Mouse (Mus musculus) gastrocnemius, postnatal 14 days (tissue): ENCODE measurements around the gene Rbm28. TPM values are rescaled to one million over a fixed set of nuclear protein-coding genes. Genes with fewer than 3 reads are reported as not detected.
A peak's percentile ranks its signal among the peaks of the same experiment; 100 is the strongest.

Experiments used
- DNase-seq: peaks from one replicate; pipeline ENCODE4 v3.0.0; 2021; ENCODE audit warnings: mixed read lengths
- intact Hi-C: fragments of 180-260 bp; cut with DNase I; formaldehyde crosslinking; loops from one replicate; pipeline ENCODE4 v1.15.1; 2025; ENCODE audit warnings: low total_unique reads
- long read RNA-seq, 2 experiments: library from polyadenylated mRNA; stranded (forward); transcript quantifications; one replicate each; pipeline ENCODE4 v2.0.0; 2021
- total RNA-seq, 2 experiments: library from RNA; stranded (reverse); gene quantifications; 2 replicates each; pipeline ENCODE4 v1.2.3; 2021

Rbm28 gene
- 10 to 100 TPM; 13.6 to 13.8 TPM for total RNA-seq
- long read RNA-seq, experiment 1, full-length matches to known transcripts, result 10 of 13 reads
- long read RNA-seq, experiment 1, partial matches to known transcripts, result 0 of 13 reads
- long read RNA-seq, experiment 1, other reads (novel, unspliced or antisense), result 3 of 13 reads
- long read RNA-seq, experiment 2, full-length matches to known transcripts, result 11 of 14 reads
- long read RNA-seq, experiment 2, partial matches to known transcripts, result 1 of 14 reads
- long read RNA-seq, experiment 2, other reads (novel, unspliced or antisense), result 2 of 14 reads

DNA sequence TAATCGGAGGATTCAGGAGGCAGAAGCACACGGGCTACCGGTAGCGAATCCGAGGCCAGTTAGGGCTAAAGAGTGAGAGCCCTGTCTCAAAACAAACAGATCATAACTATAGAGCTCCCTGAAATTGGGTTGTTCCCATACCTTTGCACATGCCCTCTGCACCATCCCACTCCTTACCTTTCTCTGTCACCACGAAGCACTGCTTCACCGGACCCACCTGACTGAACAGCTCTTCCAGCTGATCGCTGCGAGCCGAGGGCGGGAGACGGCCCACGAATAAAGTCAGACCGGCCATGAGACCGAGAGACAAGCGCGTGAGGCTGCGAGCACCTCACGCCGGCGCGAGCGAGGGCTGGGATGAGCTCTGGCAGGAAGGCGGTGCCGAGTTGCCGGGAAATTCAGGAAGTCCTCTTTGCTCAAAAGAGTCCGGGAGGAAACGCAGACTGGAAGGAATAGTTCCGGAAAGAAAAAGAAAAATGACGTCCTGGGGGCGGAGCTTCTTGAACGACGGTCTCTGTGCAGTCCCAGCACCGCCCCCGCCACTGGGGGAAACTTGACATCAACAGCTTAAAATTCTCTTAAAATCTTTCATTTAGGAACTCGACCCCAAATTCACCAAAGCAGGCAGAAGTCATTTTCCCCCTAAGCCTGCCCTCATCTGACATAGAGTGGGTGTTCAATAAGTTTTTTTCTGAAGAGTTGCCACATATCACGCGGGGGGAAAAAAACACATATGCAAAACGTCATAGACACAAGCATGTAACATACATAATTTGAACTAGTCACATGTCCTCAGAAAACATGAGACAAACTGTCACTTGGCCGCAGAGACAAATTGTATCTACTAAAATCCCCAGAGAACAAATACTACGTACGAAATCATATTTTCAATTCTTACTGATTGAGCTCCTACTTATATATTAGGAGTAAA, at the start of gene Rbm28:
TSS of gene Rbm28 (minus strand) at position 693 of the 931 bp plus-strand sequence.
- intact Hi-C loops, result loop anchor here (10.0 kb wide), 1 partner anchor 110 kb away; the partner anchor contains the start of genes Fam71f2 and Hilpda
- DNase-seq, result peak; percentile 79

DNA sequence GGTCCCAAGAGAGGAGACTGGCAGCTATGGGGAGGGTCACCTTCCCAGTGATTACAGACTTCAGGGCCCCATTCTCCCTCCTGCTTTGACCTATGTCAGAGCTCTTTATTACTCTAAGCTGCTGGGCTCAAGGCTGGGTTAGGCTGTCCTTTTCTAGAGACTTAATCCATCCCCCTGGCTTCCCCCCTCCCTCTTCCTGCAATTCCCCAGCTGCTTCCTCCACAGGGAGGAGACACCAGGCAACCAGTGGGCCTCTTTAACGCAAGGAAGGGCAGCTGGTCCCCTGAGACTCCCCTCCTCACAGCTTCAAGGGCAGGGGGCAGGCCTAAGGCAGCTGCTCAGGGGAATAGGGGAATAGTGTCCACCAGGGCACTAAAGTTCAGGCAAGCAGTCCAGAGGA, 49.4 kb upstream of the Rbm28 start:
- DNase-seq, result peak; percentile 26
- intact Hi-C loops, result no loop called here

- no peak for DNase-seq
- intact Hi-C loops, result no loop called here
These were observed 48.6 kb upstream of the Rbm28 start for GRCm38 (mm10) chr6:29213436-29213835.

GRCm38 (mm10) chr6:29211806-29212492, 47.1 kb upstream of the Rbm28 start:
- peak; percentile 82 for DNase-seq
- intact Hi-C loops, result no loop called here

DNA sequence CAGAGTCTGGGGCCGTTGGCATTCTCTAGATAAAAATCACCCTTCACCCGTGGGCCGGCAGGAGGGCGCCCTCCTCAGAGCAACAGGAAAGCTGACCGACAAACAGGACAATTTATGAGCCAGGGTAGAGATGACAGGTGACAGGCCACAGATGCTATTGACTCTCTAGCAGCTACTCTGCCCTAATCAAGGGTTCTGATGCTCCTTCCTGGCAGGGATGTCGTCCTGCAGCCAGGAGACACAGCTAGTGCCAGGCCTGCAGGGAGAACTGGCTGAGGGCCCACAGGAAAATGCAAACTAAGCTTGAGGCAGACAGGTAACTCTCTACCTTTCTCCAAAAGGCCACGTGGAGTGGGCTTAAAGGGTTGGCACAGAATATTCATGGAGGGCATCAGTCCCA, 46.3 kb upstream of the Rbm28 start:
- no peak for DNase-seq
- intact Hi-C loops, result no loop called here

- no peak for DNase-seq
- intact Hi-C loops, result no loop called here
These were observed 45.6 kb upstream of the Rbm28 start for GRCm38 (mm10) chr6:29210231-29210936.

GRCm38 (mm10) chr6:29208178-29208577, 43.4 kb upstream of the Rbm28 start:
- DNase-seq, result no peak
- intact Hi-C loops, result loop anchor here (5.0 kb wide), 1 partner anchor 34 kb away; no protein-coding TSS in a partner anchor

DNA sequence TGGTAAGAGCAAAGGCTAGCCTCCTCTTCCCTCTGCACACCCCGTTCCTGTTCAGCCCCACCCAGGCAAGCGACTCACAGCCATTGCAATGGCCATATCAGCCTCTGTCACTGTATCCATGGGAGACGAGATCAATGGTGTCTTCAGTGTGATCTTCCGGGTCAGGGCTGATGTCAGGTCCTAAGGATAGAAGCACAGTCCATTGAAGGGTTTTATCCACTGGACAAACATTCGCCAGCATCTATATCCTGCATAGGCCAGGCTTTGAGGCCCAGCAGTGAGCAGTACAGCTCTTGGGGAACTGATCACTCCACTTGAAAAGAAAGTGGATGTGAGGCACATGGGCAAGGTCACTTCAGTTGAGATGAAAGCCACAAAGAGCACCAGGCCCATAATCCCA, 42.2 kb upstream of the Rbm28 start:
- no peak for DNase-seq
- intact Hi-C loops, result loop anchor here (5.0 kb wide), 1 partner anchor 35 kb away; no protein-coding TSS in a partner anchor

- intact Hi-C loops, result loop anchor here (5.0 kb wide), 1 partner anchor 36 kb away; no protein-coding TSS in a partner anchor
- DNase-seq, result no peak
These were observed 41.2 kb upstream of the Rbm28 start for GRCm38 (mm10) chr6:29206006-29206405.

DNA sequence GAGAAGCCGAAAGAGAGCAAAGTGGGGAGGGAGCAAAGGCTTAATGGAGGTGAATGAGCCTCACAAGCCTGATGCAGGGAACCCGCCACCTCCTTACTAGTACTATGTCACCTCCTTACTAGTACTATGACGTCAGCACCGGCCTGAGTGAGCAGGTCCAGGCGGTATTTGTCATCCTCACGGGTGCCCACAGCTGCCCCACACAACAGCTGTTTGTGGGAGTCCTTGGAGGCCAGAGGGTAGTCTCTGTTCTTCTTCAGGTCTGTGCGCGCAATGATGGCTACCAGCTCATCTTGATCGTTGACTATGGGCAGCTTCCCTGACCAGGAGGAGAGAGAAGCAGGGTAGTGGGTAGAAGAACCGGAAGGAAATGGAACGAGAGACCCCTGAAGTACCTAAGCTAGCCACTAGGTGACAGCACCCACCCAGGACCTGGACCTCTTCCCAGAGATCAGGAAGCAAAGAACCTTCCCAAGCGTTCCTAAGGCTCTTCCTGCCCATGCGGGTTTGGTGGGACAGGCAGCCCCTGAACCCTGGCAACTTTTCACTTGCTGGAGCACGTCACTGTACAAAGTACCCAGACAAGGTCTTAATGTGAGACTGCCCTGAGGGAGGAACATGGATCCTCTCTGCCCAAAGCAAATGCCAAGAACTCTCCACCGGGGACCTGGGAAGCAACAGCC, 40.3 kb upstream of the Rbm28 start:
- intact Hi-C loops, result loop anchor here (5.0 kb wide), 1 partner anchor 37 kb away; no protein-coding TSS in a partner anchor
- DNase-seq, result peak; percentile 51

DNA sequence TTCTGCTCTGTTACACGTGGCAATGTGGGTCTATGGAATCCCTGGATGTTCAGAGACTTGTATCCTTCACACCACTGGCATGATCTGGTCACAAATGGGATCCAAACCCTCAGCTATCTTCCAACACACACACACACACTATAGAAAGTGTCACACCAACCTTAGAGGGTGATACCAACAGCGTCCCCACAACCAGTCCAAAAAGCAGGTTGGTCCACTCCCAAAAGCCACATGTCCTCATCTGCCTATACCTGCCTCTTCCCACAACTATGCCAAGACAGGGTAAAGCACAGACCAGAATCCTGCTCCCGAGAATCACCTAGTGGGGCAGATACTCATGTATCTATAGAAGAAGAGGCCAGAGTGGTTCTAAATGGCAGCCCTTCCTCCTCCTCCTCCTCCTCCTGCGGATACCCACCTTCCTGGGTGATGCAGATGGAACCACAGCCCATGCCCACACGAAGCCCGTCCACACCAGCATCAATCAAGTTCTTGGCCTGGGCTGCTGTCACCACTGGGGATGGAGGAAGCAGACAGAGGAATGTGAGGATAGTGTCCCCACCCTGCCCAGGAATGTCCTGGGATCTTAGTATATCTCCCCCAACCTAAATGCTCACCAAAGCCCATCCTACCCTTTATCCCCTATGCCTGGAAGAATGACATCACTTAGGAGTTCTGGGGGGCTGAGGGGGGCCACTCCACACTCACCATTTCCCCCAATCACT, 39.2 kb upstream of the Rbm28 start:
- no peak for DNase-seq
- intact Hi-C loops, result no loop called here

GRCm38 (mm10) chr6:29203096-29203495, 38.3 kb upstream of the Rbm28 start:
- DNase-seq, result no peak
- intact Hi-C loops, result no loop called here

DNA sequence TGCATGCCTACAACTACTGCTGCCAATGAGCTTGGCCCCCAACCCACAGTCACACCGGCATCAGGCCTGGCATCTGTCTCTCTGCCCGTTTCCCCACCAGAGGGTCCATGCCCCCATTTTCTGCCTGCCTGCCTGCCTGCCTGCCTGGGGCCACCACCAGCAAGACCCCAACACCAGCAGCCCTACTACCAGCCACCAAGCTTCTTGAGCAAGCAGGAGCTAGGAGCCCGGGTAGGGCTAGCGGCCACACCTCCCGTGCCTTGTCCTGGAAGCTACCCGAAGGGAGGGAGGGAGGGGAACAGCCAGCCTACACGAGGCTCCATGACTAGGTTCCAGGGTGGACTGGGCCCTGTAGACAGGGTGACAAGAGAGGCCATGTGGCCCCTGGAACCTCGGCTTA, 37.2 kb upstream of the Rbm28 start:
- DNase-seq, result no peak
- intact Hi-C loops, result no loop called here

GRCm38 (mm10) chr6:29201341-29201740, 36.5 kb upstream of the Rbm28 start:
- no peak for DNase-seq
- intact Hi-C loops, result no loop called here

- DNase-seq, result no peak
- intact Hi-C loops, result no loop called here
These were observed 35.7 kb upstream of the Rbm28 start for GRCm38 (mm10) chr6:29200496-29200895.

GRCm38 (mm10) chr6:29199223-29199855, 34.5 kb upstream of the Rbm28 start:
- DNase-seq, result no peak
- intact Hi-C loops, result loop anchor here (2.0 kb wide), 1 partner anchor 29 kb away; no protein-coding TSS in a partner anchor
